Mouse (Mus musculus): ENCODE measurements around the gene Ccdc160. TPM values are rescaled to one million over a fixed set of nuclear protein-coding genes. Genes with fewer than 3 reads are reported as not detected.

Ccdc160 gene
- polyA plus RNA-seq, 1 experiment: not detected

DNA sequence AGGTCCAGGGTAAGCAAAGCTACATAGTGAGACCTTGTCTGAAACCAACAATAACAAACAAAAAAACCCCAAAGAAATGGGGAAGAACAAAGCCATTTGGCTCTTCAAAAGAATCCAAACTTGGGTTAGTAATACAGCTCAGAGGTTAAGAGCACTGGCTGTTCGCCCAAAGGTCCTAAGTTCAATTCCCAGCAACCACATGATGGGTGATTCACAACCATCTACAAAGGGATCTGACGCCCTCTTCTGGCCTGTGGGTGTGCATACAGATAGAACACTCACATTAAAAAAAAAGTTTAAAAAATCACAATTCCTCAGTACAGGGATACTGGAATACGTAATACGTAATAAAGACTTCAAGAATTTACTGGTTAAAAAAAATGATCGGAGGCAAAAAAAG, 13.3 kb upstream of the Ccdc160 start:
- no peak for TF ChIP-seq POLR2A (IDR thresholded peaks at IDR 0.05; ENCODE audit: control insufficient read depth, extremely low read depth, insufficient read depth, low read length, poor library complexity)
- H3K36me3 ChIP-seq (ENCODE audit: control insufficient read depth, insufficient read depth, low read length): no peaks in the 10 kb centered on the region
- WGBS: 91% methylated on average over 5 of the region's 5 CpGs
- H3K27me3 ChIP-seq (ENCODE audit: control insufficient read depth, insufficient read depth, low read length): no peaks in the 10 kb centered on the region
- no peak for DNase-seq
- no peaks in the 10 kb centered on the region for H3K4me1 ChIP-seq (replicated peaks; ENCODE audit: control insufficient read depth, insufficient read depth, low read length)
- no peak overlapping the region for H3K27ac ChIP-seq (ENCODE audit: control insufficient read depth, insufficient read depth, low read length)
- no peak overlapping the region for H3K4me3 ChIP-seq (ENCODE audit: control insufficient read depth, insufficient read depth, low read length)

DNA sequence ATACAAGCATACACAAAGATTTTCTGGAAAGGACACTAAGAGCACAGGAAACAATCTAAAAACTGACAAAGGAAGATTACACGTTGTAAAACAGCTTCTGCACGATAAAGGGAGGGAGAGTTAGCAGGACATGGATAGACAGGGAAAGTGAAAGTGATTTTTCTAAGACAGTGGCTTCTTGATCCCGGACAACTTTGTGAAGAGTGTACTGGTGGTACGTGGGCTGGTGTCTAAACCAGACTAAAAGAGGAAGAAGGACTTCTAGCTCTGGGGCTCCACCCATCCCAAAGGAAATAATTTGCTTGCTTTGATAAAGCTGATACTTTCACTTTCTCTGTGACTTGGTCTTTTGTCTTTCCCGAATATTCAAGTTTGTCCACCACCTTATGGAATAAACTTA, 7.1 kb upstream of the Ccdc160 start:
- H3K4me3 ChIP-seq (ENCODE audit: control insufficient read depth, insufficient read depth, low read length): no peak overlapping the region
- DNase-seq: no peak
- 1% methylated on average over 5 of the region's 5 CpGs for WGBS
- no peaks in the 10 kb centered on the region for H3K27me3 ChIP-seq (ENCODE audit: control insufficient read depth, insufficient read depth, low read length)
- TF ChIP-seq POLR2A (IDR thresholded peaks at IDR 0.05; ENCODE audit: control insufficient read depth, extremely low read depth, insufficient read depth, low read length, poor library complexity) (no peak), CTCF (IDR thresholded peaks at IDR 0.05; ENCODE audit: borderline replicate concordance, control insufficient read depth, extremely low read depth, insufficient read depth, low read length, poor library complexity) (no peak)
- no peak overlapping the region for H3K27ac ChIP-seq (ENCODE audit: control insufficient read depth, insufficient read depth, low read length)
- H3K4me1 ChIP-seq (replicated peaks; ENCODE audit: control insufficient read depth, insufficient read depth, low read length): no peaks in the 10 kb centered on the region
- no peaks in the 10 kb centered on the region for H3K36me3 ChIP-seq (ENCODE audit: control insufficient read depth, insufficient read depth, low read length)

DNA sequence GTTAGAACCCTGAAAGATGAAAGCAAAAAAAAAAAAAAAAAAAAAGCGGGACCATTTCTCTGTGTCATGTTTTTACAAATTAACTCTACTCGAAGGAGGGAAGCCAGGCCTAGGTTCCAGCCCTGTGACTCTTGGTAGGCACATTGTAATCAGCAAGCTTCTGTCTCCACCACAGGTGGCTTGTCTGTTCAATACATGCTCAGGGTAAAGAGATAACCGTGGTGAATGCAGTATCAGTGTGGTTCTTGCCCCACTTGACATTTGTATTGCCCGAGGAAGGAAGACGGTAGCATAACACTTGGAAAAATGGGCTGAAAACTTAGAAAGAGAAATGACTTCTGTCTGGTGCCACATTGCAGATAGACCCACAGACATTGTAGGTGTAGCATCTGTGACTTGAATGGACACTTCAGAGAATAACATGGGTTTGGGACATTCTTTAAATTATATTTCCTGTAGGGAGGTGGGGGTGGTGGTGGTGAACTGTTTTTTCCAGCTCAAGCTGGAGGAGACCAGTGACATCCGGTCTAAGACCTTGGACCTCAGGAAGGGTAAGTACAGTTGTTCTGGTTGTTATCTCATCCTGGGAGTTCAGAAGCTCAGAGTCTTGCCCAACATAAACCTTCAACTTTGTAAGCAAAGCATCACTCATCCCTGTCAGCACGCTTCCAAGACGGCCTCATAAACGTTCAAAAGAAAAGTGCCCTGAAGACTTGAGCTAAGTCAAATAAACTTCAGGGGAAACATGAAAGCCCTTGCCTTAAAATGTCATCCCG, 1.1 kb downstream of the Ccdc160 start:
- H3K36me3 ChIP-seq (ENCODE audit: control insufficient read depth, insufficient read depth, low read length): no peaks in the 10 kb centered on the region
- no peaks in the 10 kb centered on the region for H3K27me3 ChIP-seq (ENCODE audit: control insufficient read depth, insufficient read depth, low read length)
- no peak for DNase-seq
- TF ChIP-seq POLR2A (IDR thresholded peaks at IDR 0.05; ENCODE audit: control insufficient read depth, extremely low read depth, insufficient read depth, low read length, poor library complexity): no peak
- no peak for TF ChIP-seq CTCF (IDR thresholded peaks at IDR 0.05; ENCODE audit: borderline replicate concordance, control insufficient read depth, extremely low read depth, insufficient read depth, low read length, poor library complexity)
- H3K27ac ChIP-seq (ENCODE audit: control insufficient read depth, insufficient read depth, low read length): no peak overlapping the region
- no peaks in the 10 kb centered on the region for H3K4me1 ChIP-seq (replicated peaks; ENCODE audit: control insufficient read depth, insufficient read depth, low read length)
- H3K4me3 ChIP-seq (ENCODE audit: control insufficient read depth, insufficient read depth, low read length): no peak overlapping the region
- 81% methylated on average over 9 of the region's 10 CpGs for WGBS

DNA sequence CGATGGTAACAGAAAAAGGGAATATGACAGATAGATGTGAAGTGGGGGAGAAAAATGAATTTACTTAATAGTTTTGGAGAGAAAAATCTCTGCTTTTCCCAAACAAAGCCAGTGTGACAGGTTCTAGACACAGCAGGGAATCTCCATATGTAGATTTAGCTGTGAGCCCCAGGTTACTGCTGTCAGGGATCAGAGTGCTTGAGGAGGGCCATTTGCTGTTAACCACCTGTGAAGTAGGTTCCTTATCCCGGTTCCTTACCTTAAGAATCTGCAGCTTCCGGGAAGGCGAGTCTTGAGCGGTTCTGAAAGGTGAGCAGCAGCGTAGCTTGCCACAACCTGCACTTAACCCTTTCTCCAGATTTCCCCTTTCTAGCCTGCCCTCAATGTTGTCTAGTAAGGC, 1.9 kb downstream of the Ccdc160 start:
- no peaks in the 10 kb centered on the region for H3K27me3 ChIP-seq (ENCODE audit: control insufficient read depth, insufficient read depth, low read length)
- H3K4me1 ChIP-seq (replicated peaks; ENCODE audit: control insufficient read depth, insufficient read depth, low read length): no peaks in the 10 kb centered on the region
- whole genome bisulfite sequencing: 67% methylated on average over 6 of the region's 6 CpGs
- TF ChIP-seq POLR2A (IDR thresholded peaks at IDR 0.05; ENCODE audit: control insufficient read depth, extremely low read depth, insufficient read depth, low read length, poor library complexity) (no peak), CTCF (IDR thresholded peaks at IDR 0.05; ENCODE audit: borderline replicate concordance, control insufficient read depth, extremely low read depth, insufficient read depth, low read length, poor library complexity) (no peak)
- H3K36me3 ChIP-seq (ENCODE audit: control insufficient read depth, insufficient read depth, low read length): no peaks in the 10 kb centered on the region
- no peak overlapping the region for H3K27ac ChIP-seq (ENCODE audit: control insufficient read depth, insufficient read depth, low read length)
- H3K4me3 ChIP-seq (ENCODE audit: control insufficient read depth, insufficient read depth, low read length): no peak overlapping the region
- DNase-seq: no peak

DNA sequence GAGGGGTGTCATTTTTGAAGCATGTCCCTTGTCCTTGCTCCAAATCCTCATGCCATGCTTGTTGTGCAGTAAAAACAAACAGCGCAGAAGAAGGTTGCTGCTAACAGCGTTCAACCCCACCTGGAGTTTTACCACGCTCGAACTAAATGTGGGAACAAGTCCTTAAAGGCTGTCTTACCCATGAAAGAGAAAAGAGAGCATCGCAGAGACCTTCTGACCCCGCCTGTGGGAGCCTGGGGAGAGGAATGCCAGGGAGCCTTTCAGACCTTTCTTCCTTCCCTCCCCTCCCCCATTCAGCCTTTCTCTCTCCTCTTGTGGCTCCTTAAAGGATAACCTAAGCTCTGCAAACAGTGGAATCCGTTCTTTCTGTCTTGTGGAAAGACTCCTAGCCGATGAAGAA, 4.8 kb downstream of the Ccdc160 start:
- no peak for TF ChIP-seq CTCF (IDR thresholded peaks at IDR 0.05; ENCODE audit: borderline replicate concordance, control insufficient read depth, extremely low read depth, insufficient read depth, low read length, poor library complexity)
- TF ChIP-seq POLR2A (IDR thresholded peaks at IDR 0.05; ENCODE audit: control insufficient read depth, extremely low read depth, insufficient read depth, low read length, poor library complexity): no peak
- Histone ChIP-seq H3K27me3 (ENCODE audit: control insufficient read depth, insufficient read depth, low read length) (no peaks in the 10 kb centered on the region), H3K27ac (ENCODE audit: control insufficient read depth, insufficient read depth, low read length) (no peak overlapping the region), H3K4me1 (replicated peaks; ENCODE audit: control insufficient read depth, insufficient read depth, low read length) (no peaks in the 10 kb centered on the region), H3K4me3 (ENCODE audit: control insufficient read depth, insufficient read depth, low read length) (no peak overlapping the region), H3K36me3 (ENCODE audit: control insufficient read depth, insufficient read depth, low read length) (no peaks in the 10 kb centered on the region)
- no peak for DNase-seq
- WGBS: 83% methylated on average over 8 of the region's 8 CpGs

DNA sequence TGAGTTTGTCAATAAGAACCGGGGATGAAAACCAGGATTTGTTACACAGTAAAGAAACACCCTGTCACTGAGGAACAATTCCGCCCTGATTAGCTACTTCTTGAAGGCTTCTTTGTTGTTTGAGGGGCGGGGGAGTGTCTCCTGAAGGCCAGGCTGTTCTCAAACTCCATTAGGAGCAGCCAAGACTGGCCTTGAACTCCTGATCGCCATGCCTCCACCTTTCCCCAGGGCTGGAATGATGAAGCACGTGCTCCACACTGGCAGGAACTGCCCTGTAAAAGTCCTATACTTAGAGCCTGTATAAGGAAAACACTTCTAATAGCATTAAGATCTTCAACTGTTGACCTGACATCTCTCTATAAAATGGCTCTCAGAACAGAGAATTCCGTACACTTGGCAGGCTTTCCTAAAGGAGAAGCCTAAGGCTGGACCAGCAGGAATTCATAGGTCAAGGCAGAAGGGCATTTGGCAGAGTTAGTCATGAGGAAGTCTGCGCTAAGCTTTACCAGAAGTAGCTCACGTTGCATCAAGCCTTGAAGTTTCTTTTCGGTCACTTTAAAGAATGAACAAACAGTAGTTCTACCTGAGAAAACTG, 6.1 kb downstream of the Ccdc160 start:
- no peak for DNase-seq
- 79% methylated on average over 9 of the region's 9 CpGs for WGBS
- Histone ChIP-seq H3K36me3 (ENCODE audit: control insufficient read depth, insufficient read depth, low read length) (no peaks in the 10 kb centered on the region), H3K27me3 (ENCODE audit: control insufficient read depth, insufficient read depth, low read length) (no peaks in the 10 kb centered on the region), H3K4me3 (ENCODE audit: control insufficient read depth, insufficient read depth, low read length) (no peak overlapping the region), H3K27ac (ENCODE audit: control insufficient read depth, insufficient read depth, low read length) (no peak overlapping the region), H3K4me1 (replicated peaks; ENCODE audit: control insufficient read depth, insufficient read depth, low read length) (no peaks in the 10 kb centered on the region)
- TF ChIP-seq POLR2A (IDR thresholded peaks at IDR 0.05; ENCODE audit: control insufficient read depth, extremely low read depth, insufficient read depth, low read length, poor library complexity): no peak
- no peak for TF ChIP-seq CTCF (IDR thresholded peaks at IDR 0.05; ENCODE audit: borderline replicate concordance, control insufficient read depth, extremely low read depth, insufficient read depth, low read length, poor library complexity)
